Mouse (Mus musculus) layer of hippocampus, adult 2 months (tissue): Measurements from ENCODE around the gene Lrig3. TPM values are rescaled to one million over a fixed set of nuclear protein-coding genes. Genes with fewer than 3 reads are reported as not detected.

Experiments used
- DNase-seq, 2 experiments: peaks; one replicate each; pipeline ENCODE4 v3.0.0; 2022; ENCODE audit warnings: low spot score in 2 of 2
- H3K27ac ChIP-seq: fragments of 200-600 bp; 2 replicates; pipeline ENCODE4 v1.8.1; 2022
- H3K4me3 ChIP-seq: fragments of 200-600 bp; 2 replicates; pipeline ENCODE4 v1.8.1; 2022; ENCODE audit warnings: mild to moderate bottlenecking
- CTCF ChIP-seq: fragments of 200-600 bp; conservative IDR thresholded peaks from 2 replicates; pipeline ENCODE4 v1.8.1; 2022; ENCODE audit warnings: antibody characterized with exemption, mild to moderate bottlenecking, moderate library complexity
- total RNA-seq, 2 experiments: library from RNA; stranded (reverse); gene quantifications; 2 replicates each; pipeline ENCODE4 v1.2.3; 2021

The Lrig3 gene
- total RNA-seq, 2 experiments from 2014 or later, result 3.5 to 3.6 TPM

DNA sequence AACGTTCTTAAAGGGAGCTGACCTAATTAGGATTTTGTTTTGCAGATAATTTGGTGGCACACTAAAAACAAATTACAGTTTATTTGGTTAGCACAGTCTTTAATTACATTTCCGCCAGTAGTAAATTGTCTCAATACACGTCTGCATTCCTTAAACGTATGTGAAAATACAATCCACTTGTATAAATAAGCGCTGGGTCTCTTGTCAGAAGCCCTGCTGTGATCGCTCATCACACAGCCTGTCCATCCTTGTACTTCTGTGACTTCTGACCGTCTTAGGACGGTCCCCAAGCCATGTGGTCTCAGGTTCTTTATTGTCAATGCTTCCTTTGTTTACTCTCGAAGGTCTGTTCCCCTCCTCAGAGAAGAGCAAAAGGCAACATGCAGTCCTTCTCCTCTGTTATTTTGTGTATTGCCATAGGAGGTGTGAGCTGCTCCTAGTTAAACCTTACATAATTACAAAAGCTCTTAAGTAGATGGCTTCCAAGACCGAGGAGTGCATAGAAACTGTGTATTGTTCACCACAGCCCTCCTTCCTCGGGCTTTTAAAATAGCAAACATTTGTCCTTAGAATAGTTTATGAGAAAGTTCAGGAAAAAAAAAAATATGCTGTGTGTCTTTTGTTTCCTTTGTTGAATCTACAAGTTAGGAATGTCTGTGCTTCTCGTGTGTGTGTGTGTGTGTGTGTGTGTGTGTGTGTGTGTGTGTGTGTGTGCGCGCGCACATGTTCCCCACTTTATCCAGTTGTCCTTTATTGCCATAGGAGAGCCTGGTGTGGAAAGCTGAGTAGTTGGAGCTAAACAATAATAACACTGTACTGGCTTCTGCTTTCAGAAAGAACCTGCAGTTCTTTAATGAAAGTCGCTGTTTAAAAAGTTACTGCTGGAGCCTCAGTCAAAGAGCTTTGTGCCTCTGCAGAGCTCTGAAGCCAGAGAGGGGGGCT lies 2.5 kb downstream of the Lrig3 start:
- DNase-seq, result no peak
- Histone ChIP-seq H3K27ac (0 out of 2 replicates have a peak overlapping the region, but pooled peaks have one; percentile 19), H3K4me3 (peak overlapping the region; percentile 4; the same call in 1 of the 2 replicates)
- TF ChIP-seq CTCF, result no peak

DNA sequence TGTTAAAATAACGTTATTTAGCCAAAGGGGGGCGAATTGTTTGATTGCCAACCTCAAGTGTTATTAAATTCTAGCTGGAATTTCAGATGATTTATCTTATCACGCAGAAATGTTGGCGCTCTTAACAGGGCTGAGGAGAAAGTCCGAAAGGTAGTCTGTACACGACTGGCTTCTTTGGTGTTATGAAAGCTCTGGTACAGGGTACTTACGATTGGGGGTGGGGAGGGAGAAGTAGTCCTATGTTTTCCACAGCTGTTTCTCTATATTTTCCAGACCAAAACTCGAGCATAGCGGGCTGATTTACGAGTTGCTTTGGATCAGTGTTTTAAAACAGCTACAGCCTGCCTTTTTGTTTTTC lies 3.1 kb downstream of the Lrig3 start:
- H3K4me3 ChIP-seq, result no peak overlapping the region
- no peak for TF ChIP-seq CTCF

DNA sequence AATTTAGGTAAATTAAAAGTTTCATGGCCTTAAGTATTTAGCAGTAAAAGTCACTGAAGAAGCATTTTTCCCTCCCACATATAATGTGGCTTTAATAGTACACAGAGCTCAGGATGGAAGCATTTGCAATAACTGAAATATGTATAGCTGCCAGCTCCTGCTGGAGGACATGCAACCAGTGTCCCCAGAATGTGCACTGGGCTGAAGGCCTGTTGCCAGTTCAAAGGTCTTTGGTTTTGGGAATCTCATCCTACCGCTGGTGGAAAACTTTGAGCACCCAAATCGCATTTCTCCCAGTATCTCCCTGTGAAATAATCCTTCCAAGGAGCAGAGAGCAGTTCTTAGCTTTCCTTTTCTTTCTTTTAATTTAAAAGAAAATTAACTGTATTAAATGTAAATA lies 4.1 kb downstream of the Lrig3 start:
- Histone ChIP-seq H3K4me3 (no peak overlapping the region), H3K27ac (no peak overlapping the region)
- no peak for TF ChIP-seq CTCF
- no peak for DNase-seq

More for the DNA sequence above, 3.1 kb downstream of the Lrig3 start:
- DNase-seq, result no peak
- H3K27ac ChIP-seq, result no peak overlapping the region

DNA sequence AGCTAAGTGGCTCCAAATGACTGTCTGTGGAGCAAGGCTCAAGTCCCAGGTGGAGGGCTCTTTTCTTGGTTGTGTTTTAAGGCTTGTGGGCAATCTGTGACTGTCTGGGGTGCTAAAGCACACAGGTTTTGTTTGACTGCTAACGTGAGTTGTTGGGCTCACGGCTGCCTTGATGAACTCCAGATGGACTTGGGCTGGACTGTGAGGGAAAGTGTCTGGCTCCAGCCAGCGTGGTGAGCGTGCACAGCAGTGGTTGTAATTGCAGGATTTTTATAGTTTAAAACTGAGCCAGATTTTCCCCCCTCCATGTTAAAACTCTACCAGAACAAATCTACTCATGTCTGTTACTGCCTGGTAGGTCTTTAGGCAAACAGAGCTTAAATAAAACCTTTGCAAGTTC lies 4.5 kb downstream of the Lrig3 start:
- TF ChIP-seq CTCF, result no peak
- no peak for DNase-seq
- Histone ChIP-seq H3K4me3 (no peak overlapping the region), H3K27ac (no peak overlapping the region)

DNA sequence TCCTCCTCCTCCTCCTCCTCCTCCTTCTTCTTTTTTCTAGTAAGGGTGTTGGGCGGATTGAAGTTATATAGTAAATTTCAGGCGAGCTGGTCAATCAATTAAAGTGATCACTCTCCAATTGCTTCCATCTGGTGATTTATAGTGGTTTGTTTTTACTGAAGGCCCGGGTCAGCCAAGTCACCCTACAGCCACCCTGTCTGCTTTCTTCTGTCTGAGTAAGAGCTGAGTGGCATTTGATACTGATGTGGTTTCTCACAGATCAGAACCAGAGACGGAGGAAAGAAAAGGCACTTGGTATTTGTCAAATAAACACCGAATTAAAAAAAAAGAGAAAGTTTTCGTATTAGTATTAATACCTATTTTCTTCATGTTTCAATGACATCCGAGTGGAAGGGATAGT lies 7.8 kb downstream of the Lrig3 start:
- DNase-seq, result no peak
- Histone ChIP-seq H3K4me3 (no peak overlapping the region), H3K27ac (no peak overlapping the region)
- no peak for TF ChIP-seq CTCF

- TF ChIP-seq CTCF, result no peak
- Histone ChIP-seq H3K4me3 (no peak overlapping the region), H3K27ac (peak overlapping the region; percentile 4; the same call in 1 of the 2 replicates)
- no peak for DNase-seq
Measured at GRCm38 (mm10) chr10:125981938-125982337, 16.0 kb downstream of the Lrig3 start.

DNA sequence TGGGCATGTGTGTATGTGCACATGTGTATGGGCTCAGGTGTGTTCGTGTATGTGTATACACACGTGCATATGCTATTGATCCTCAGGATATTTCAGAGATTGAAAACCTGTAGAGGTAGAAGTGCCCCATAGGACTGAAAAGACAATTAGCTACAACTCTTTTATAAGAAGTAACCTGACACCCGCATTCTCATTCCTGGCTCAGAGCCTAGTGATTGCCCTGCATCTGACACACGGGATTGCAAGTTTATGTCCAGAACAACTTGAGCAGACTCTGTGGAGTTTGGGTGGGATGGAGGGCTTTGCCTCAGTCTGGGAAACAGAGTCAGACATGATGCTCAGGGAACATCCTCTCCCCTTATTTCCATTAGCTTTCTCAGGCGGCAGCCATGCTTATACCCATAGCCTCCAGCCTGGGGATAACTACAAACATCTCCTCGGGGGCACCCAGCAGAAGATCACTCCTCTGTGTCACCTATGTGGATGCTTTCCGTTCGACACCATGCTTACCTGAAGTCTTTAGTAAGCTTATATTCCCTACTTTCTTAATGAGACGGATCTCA lies 18.6 kb downstream of the Lrig3 start:
- Histone ChIP-seq H3K4me3 (no peak overlapping the region), H3K27ac (no peak overlapping the region)
- DNase-seq, result no peak
- TF ChIP-seq CTCF, result no peak

DNA sequence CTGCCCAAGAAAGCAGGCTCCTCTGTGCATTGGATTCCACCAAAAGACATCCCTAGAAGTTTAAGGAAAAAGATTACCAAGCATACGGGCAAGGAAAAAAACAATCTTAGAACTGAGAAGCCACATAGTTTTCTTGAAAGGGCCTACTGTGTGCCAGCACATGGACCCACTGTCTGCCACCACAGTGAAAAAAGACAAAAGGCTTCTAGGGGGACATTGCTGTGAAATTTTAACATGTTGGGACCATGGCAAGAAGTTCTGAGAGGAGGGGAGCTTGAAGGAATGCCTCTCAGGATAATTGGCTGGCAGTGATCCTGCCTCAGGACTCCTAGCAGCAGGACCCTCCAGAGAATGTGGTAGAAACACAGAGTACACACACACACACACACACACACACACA lies 19.8 kb downstream of the Lrig3 start:
- H3K4me3 ChIP-seq, result no peak overlapping the region

GRCm38 (mm10) chr10:125986443-125986842 lies 20.5 kb downstream of the Lrig3 start:
- TF ChIP-seq CTCF, result no peak
- no peak for DNase-seq
- Histone ChIP-seq H3K4me3 (no peak overlapping the region), H3K27ac (no peak overlapping the region)

More for the DNA sequence above, 19.8 kb downstream of the Lrig3 start:
- no peak for DNase-seq
- H3K27ac ChIP-seq, result no peak overlapping the region
- no peak for TF ChIP-seq CTCF

DNA sequence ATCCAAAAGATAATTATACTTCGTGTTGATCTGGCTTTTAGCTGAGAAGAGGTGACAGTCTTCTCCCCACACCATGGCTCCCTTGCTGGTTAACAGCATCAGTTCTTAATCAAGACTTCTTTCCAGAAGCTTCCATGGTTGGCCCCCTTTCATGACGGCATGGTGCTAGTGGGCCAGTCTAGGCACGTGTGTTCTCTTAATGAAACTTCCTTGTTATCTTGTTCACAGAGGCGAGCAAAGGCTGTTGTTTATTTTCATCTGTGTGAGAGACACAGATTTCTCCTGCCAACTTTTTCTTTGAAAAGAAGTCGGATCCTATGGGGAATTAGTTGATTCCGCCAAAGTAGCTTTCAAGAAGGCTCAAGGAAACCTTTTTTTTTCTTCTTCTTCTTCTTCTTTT lies 21.3 kb downstream of the Lrig3 start:
- H3K4me3 ChIP-seq, result no peak overlapping the region
- TF ChIP-seq CTCF, result no peak
- no peak overlapping the region for H3K27ac ChIP-seq
- DNase-seq, result no peak

GRCm38 (mm10) chr10:125988037-125988436 lies 22.1 kb downstream of the Lrig3 start:
- Histone ChIP-seq H3K4me3 (no peak overlapping the region), H3K27ac (no peak overlapping the region)
- DNase-seq, result no peak
- no peak for TF ChIP-seq CTCF

GRCm38 (mm10) chr10:125989890-125990289 lies 23.9 kb downstream of the Lrig3 start:
- TF ChIP-seq CTCF, result no peak
- Histone ChIP-seq H3K27ac (peak overlapping the region; percentile 84), H3K4me3 (no peak overlapping the region)
- peak in 1 of 2 experiments; percentile 44 for DNase-seq

DNA sequence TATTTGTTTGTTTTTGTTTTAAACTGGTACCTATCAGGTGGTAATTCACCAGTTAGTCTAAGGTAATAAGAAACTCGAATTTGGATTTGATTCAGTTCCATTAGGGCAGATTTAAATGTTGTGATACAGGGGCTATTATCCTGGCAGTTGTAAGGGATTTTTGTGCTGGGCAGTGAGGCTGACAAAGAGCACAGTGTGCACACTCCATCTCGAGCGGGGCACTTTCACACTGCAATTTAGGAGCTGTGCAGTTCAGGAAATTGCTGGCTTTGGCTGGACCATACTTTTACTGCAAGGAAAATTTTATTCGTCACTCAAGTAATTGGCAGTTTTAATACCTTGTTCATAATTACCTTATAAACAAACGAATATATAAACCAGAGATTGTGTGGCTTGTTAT lies 24.4 kb downstream of the Lrig3 start:
- Histone ChIP-seq H3K27ac (peak overlapping the region; percentile 84), H3K4me3 (no peak overlapping the region)
- no peak for DNase-seq
- no peak for TF ChIP-seq CTCF

DNA sequence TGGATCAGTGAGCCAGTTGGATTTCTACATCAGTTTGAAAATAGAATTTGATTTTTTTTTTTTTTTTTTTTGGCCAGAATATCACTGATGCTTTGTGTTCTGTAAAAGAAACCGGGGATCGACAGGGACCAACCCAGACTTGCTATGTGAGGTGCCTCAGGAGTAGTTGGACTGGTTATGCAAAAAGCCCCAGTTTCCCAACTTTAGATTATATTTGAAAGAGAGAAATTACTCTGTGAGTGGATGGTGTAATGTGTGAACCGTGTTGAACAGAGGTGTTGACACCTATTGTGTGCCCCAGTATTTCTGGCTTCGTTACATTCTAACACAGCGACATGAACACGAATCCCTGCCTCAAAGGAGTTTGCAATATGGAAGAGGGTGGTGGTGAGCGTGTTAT lies 25.9 kb downstream of the Lrig3 start:
- H3K4me3 ChIP-seq, result no peak overlapping the region
- DNase-seq, result no peak
- TF ChIP-seq CTCF, result no peak
- no peak overlapping the region for H3K27ac ChIP-seq
